19 mouse cellular contexts compared by ENCODE assay signal in the genomic region with DNA sequence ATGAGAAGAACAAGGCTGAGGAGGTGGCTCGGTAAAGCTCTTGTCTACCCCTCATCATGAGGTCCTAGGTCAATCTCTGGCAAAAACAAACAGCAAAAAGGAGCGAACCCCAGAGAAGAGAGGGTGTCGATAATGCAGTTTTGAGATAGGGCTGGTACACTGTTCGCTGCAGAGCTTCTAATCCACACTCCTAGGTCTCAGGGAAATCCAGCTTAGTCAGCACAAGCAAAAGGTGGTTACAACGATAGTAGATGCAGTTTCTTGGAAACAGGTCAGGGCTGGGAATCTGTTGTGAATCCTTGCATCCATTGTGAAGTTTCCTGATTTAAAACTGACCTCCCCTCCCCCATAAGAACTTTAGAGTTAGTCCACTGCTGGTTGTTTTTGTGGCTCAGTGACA.
"Had no signal": no experiment of that assay in that cellular context is flagged by ENCODE, and none has a peak within 500 bp of the region (broad histone marks: within the 10 kb centered on the region; RNA-seq: fewer than 3 reads in every experiment).

No protein-coding gene starts in this region.

- H3K4me2 ChIP-seq: lung, embryonic 14.5 days; midbrain, embryonic 11.5 days; midbrain, embryonic 13.5 days; midbrain, embryonic 15.5 days; neural tube, embryonic 13.5 days; neural tube, embryonic 15.5 days had no signal

- H3K27ac ChIP-seq: liver, embryonic 14.5 days; macrophage; midbrain, embryonic 13.5 days; midbrain, embryonic 15.5 days; neural tube, embryonic 13.5 days; neural tube, embryonic 15.5 days had no signal

- ATAC-seq: midbrain, embryonic 13.5 days; midbrain, embryonic 15.5 days had no signal

- H3K36me3 ChIP-seq: midbrain, embryonic 13.5 days; midbrain, embryonic 15.5 days; neural tube, embryonic 13.5 days; neural tube, embryonic 15.5 days had no signal

- H3K9ac ChIP-seq: liver, embryonic 14.5 days; lung, embryonic 14.5 days; midbrain, embryonic 13.5 days; midbrain, embryonic 15.5 days; neural tube, embryonic 13.5 days; neural tube, embryonic 15.5 days had no signal

- H3K4me1 ChIP-seq: megakaryocyte, embryonic 14.5 days; midbrain, embryonic 13.5 days; midbrain, embryonic 15.5 days; neural tube, embryonic 13.5 days; neural tube, embryonic 15.5 days had no signal

- H3K9me3 ChIP-seq: megakaryocyte, embryonic 14.5 days; midbrain, embryonic 13.5 days; midbrain, embryonic 15.5 days; neural tube, embryonic 13.5 days; neural tube, embryonic 15.5 days had no signal

- H3K27me3 ChIP-seq: midbrain, embryonic 13.5 days; midbrain, embryonic 15.5 days; neural tube, embryonic 13.5 days; neural tube, embryonic 15.5 days had no signal

- H3K4me3 ChIP-seq: megakaryocyte, embryonic 14.5 days; midbrain, embryonic 13.5 days; midbrain, embryonic 15.5 days; neural tube, embryonic 13.5 days; neural tube, embryonic 15.5 days had no signal

- DNase-seq: lung, adult 18-20 months; lung, embryonic 14.5 days; lung, postnatal 10 days; retina, postnatal 1 day; right cerebral cortex, adult 18-20 months; right cerebral cortex, postnatal 25 days; right cerebral cortex, postnatal 4 days; spleen, adult 18-20 months; thymus, adult 18-20 months; thymus, postnatal 14 days; thymus, postnatal 36 days had no signal
